In genomic region chr10:80933421-80933979, GRCm38 (mm10) we compare ENCODE assay signal across 8 mouse cellular contexts. TPM values are rescaled to one million over a fixed set of nuclear protein-coding genes. Genes with fewer than 3 reads are reported as not detected.
A peak's percentile ranks its signal among the peaks of the same experiment; 100 is the strongest.
DNase-seq lines count a peak whose midpoint lies in the region; ATAC-seq and TF ChIP-seq lines count a peak whose summit lies in the region.

No protein-coding gene starts in this region.

- no peak overlapping the region for H3K27ac ChIP-seq in kidney, postnatal 0 days
- H3K27ac ChIP-seq in heart, embryonic 15.5 days: peak overlapping the region; percentile 17
- H3K27ac ChIP-seq in liver, embryonic 13.5 days: no peak overlapping the region
- H3K27ac ChIP-seq in neural tube, embryonic 11.5 days (ENCODE audit: low read depth, low read length): no peak overlapping the region
- no peak overlapping the region for H3K27ac ChIP-seq in cerebellum, adult 2 months (ENCODE audit: insufficient read depth, low read length)

- H3K4me1 ChIP-seq in kidney, postnatal 0 days (replicated peaks; ENCODE audit: insufficient read depth, low read length): peaks cover 58% of the 10 kb centered on the region
- peaks cover 87% of the 10 kb centered on the region for H3K4me1 ChIP-seq in heart, embryonic 15.5 days (replicated peaks)
- H3K4me1 ChIP-seq in liver, embryonic 13.5 days (replicated peaks): peaks cover 85% of the 10 kb centered on the region
- H3K4me1 ChIP-seq in neural tube, embryonic 11.5 days (ENCODE audit: control insufficient read depth, insufficient read depth, low read length): peaks cover 41% of the 10 kb centered on the region
- peaks cover 30% of the 10 kb centered on the region for H3K4me1 ChIP-seq in cerebellum, adult 2 months (ENCODE audit: control insufficient read depth, insufficient read depth, low read length)

- peak overlapping the region; percentile 10; the same call in 1 of the 2 replicates for H3K4me3 ChIP-seq in kidney, postnatal 0 days (replicated peaks; ENCODE audit: low read depth, low read length)
- H3K4me3 ChIP-seq in heart, embryonic 15.5 days: peak overlapping the region; percentile 81
- H3K4me3 ChIP-seq in liver, embryonic 13.5 days (replicated peaks): peak overlapping the region; percentile 59
- H3K4me3 ChIP-seq in neural tube, embryonic 11.5 days (ENCODE audit: low read depth, low read length): 0 out of 2 replicates have a peak overlapping the region, but pooled peaks have one; percentile 15
- no peak overlapping the region for H3K4me3 ChIP-seq in cerebellum, adult 2 months (replicated peaks; ENCODE audit: insufficient read depth, low read depth, low read length)

- H3K4me2 ChIP-seq in kidney, postnatal 0 days (ENCODE audit: low read length): peak overlapping the region; percentile 94
- peak overlapping the region; percentile 86 for H3K4me2 ChIP-seq in heart, embryonic 15.5 days
- peak overlapping the region; percentile 86 for H3K4me2 ChIP-seq in liver, embryonic 13.5 days
- peak overlapping the region; percentile 29 for H3K4me2 ChIP-seq in neural tube, embryonic 11.5 days (ENCODE audit: low read depth)

- ATAC-seq in kidney, postnatal 0 days (replicated peaks; ENCODE audit: low FRiP score, low read depth): no peak
- no peak for ATAC-seq in heart, embryonic 15.5 days (replicated peaks; ENCODE audit: insufficient number of reproducible peaks, insufficient read depth, low FRiP score, low read depth)
- no peak for ATAC-seq in liver, embryonic 13.5 days (ENCODE audit: low read depth)
- no peak for ATAC-seq in neural tube, embryonic 11.5 days (ENCODE audit: insufficient read depth, low FRiP score, low TSS enrichment)

- no peaks in the 10 kb centered on the region for H3K36me3 ChIP-seq in kidney, postnatal 0 days (ENCODE audit: insufficient read depth, low read length)
- no peaks in the 10 kb centered on the region for H3K36me3 ChIP-seq in heart, embryonic 15.5 days
- H3K36me3 ChIP-seq in liver, embryonic 13.5 days: no peaks in the 10 kb centered on the region
- no peaks in the 10 kb centered on the region for H3K36me3 ChIP-seq in neural tube, embryonic 11.5 days (ENCODE audit: control insufficient read depth, insufficient read depth, low read length)

- no peak overlapping the region for H3K9ac ChIP-seq in kidney, postnatal 0 days (ENCODE audit: low read depth, low read length)
- H3K9ac ChIP-seq in heart, embryonic 15.5 days: peak overlapping the region; percentile 82; the same call in 1 of the 2 replicates
- no peak overlapping the region; the same call in 1 of the 2 replicates for H3K9ac ChIP-seq in liver, embryonic 13.5 days
- no peak overlapping the region for H3K9ac ChIP-seq in neural tube, embryonic 11.5 days (ENCODE audit: low read length)

- no peak for TF ChIP-seq POLR2A in brain, embryonic 14.5 days (IDR thresholded peaks at IDR 0.05; ENCODE audit: borderline replicate concordance, extremely low read depth, insufficient read depth, insufficient read length, poor library complexity, severe bottlenecking)
- TF ChIP-seq POLR2A in cerebellum, adult 2 months (IDR thresholded peaks at IDR 0.05; ENCODE audit: borderline replicate concordance, insufficient read depth, low read length): no peak

- no peaks in the 10 kb centered on the region for H3K9me3 ChIP-seq in kidney, postnatal 0 days (replicated peaks; ENCODE audit: low read length)
- no peaks in the 10 kb centered on the region for H3K9me3 ChIP-seq in heart, embryonic 15.5 days (replicated peaks)
- no peaks in the 10 kb centered on the region for H3K9me3 ChIP-seq in liver, embryonic 13.5 days (replicated peaks)
- no peaks in the 10 kb centered on the region for H3K9me3 ChIP-seq in neural tube, embryonic 11.5 days (ENCODE audit: control insufficient read depth, low read length)

- WGBS in kidney, postnatal 0 days: 3% methylated on average over 21 of the region's 21 CpGs
- 5% methylated on average over 21 of the region's 21 CpGs for WGBS in heart, embryonic 15.5 days
- 3% methylated on average over 21 of the region's 21 CpGs for WGBS in liver, embryonic 13.5 days (ENCODE audit: insufficient replicate concordance)
- WGBS in neural tube, embryonic 11.5 days: 3% methylated on average over 21 of the region's 21 CpGs
- 7% methylated on average over 21 of the region's 21 CpGs for WGBS in cerebellum, adult 2 months

- DNase-seq in kidney, postnatal 0 days (ENCODE audit: low spot score): no peak
- DNase-seq in kidney, postnatal 14 days: no peak
- DNase-seq in brain, embryonic 14.5 days (ENCODE audit: low read depth): peak; percentile 37
- no peak for DNase-seq in liver, embryonic 13.5 days
- no peak for DNase-seq in neural tube, embryonic 11.5 days (ENCODE audit: low spot score)
- DNase-seq in layer of hippocampus, adult 18-20 months (ENCODE audit: low spot score in 2 of 2): no peak
- DNase-seq in cerebellum, adult 2 months: no peak

- TF ChIP-seq CTCF in kidney, postnatal 0 days (IDR thresholded peaks at IDR 0.05; ENCODE audit: low read depth): no peak
- no peak for TF ChIP-seq CTCF in brain, embryonic 14.5 days (IDR thresholded peaks at IDR 0.05; ENCODE audit: borderline replicate concordance, extremely low read depth, insufficient read depth, insufficient read length)
- TF ChIP-seq CTCF in cerebellum, adult 2 months (IDR thresholded peaks at IDR 0.05; ENCODE audit: borderline replicate concordance, insufficient read depth, low read depth, low read length): no peak

- peaks cover 12% of the 10 kb centered on the region for H3K27me3 ChIP-seq in kidney, postnatal 0 days (ENCODE audit: insufficient read depth, low read length)
- H3K27me3 ChIP-seq in heart, embryonic 15.5 days: no peaks in the 10 kb centered on the region
- H3K27me3 ChIP-seq in liver, embryonic 13.5 days: peaks cover 94% of the 10 kb centered on the region
- peaks cover 83% of the 10 kb centered on the region for H3K27me3 ChIP-seq in neural tube, embryonic 11.5 days (ENCODE audit: control insufficient read depth, insufficient read depth, low read length)
- no peaks in the 10 kb centered on the region for H3K27me3 ChIP-seq in cerebellum, adult 2 months (ENCODE audit: control insufficient read depth, insufficient read depth, low read length)

RNA-seq across cellular contexts. Expression of gene Gadd45b, which starts 3.6 kb away (rescaled TPM):
- 17.4 and 20.8 TPM in 2 replicates for polyA plus RNA-seq in kidney, postnatal 0 days (2015; fragmentation: Nextera tagmentation; extraction: Ambion mirVana)
- polyA plus RNA-seq in brain, embryonic 14.5 days (2012; rRNA removed): 8.4 and 8.5 TPM in 2 replicates
- polyA plus RNA-seq in heart, embryonic 15.5 days (2015; fragmentation: Nextera tagmentation; extraction: Ambion mirVana): 30.8 and 34.1 TPM in 2 replicates
- polyA plus RNA-seq in liver, embryonic 13.5 days (2015; fragmentation: Nextera tagmentation; extraction: Ambion mirVana): 1.6 and 1.8 TPM in 2 replicates
- polyA plus RNA-seq in neural tube, embryonic 11.5 days (2014; fragmentation: Nextera tagmentation; extraction: Ambion mirVana): 7.9 and 8.5 TPM in 2 replicates
- total RNA-seq in layer of hippocampus, adult 18-20 months (2021): 10 to 100 TPM; 24.9 to 28.1 TPM
- 30.6 and 33.3 TPM in 2 replicates for polyA plus RNA-seq in cerebellum, adult 2 months (2012; rRNA removed)

RNA-seq across cellular contexts. Expression of gene Lmnb2, which starts 15.5 kb away (rescaled TPM):
- 21.9 and 26.0 TPM in 2 replicates for polyA plus RNA-seq in kidney, postnatal 0 days (2015; fragmentation: Nextera tagmentation; extraction: Ambion mirVana)
- 58.8 and 72.3 TPM in 2 replicates for polyA plus RNA-seq in brain, embryonic 14.5 days (2012; rRNA removed)
- 22.0 and 32.1 TPM in 2 replicates for polyA plus RNA-seq in heart, embryonic 15.5 days (2015; fragmentation: Nextera tagmentation; extraction: Ambion mirVana)
- 14.0 and 15.4 TPM in 2 replicates for polyA plus RNA-seq in liver, embryonic 13.5 days (2015; fragmentation: Nextera tagmentation; extraction: Ambion mirVana)
- 23.0 and 27.9 TPM in 2 replicates for polyA plus RNA-seq in neural tube, embryonic 11.5 days (2014; fragmentation: Nextera tagmentation; extraction: Ambion mirVana)
- total RNA-seq in layer of hippocampus, adult 18-20 months (2021): 10 to 100 TPM; 19.5 to 22.3 TPM
- polyA plus RNA-seq in cerebellum, adult 2 months (2012; rRNA removed): 39.0 and 42.8 TPM in 2 replicates

RNA-seq across cellular contexts. Expression of gene Timm13, which starts 32.7 kb away (rescaled TPM):
- 434 and 437 TPM in 2 replicates for polyA plus RNA-seq in kidney, postnatal 0 days (2015; fragmentation: Nextera tagmentation; extraction: Ambion mirVana)
- polyA plus RNA-seq in brain, embryonic 14.5 days (2012; rRNA removed): 174 and 253 TPM in 2 replicates
- polyA plus RNA-seq in heart, embryonic 15.5 days (2015; fragmentation: Nextera tagmentation; extraction: Ambion mirVana): 269 and 299 TPM in 2 replicates
- polyA plus RNA-seq in liver, embryonic 13.5 days (2015; fragmentation: Nextera tagmentation; extraction: Ambion mirVana): 249 and 266 TPM in 2 replicates
- 312 and 323 TPM in 2 replicates for polyA plus RNA-seq in neural tube, embryonic 11.5 days (2014; fragmentation: Nextera tagmentation; extraction: Ambion mirVana)
- 100 to 1,000 TPM; 136 to 144 TPM for total RNA-seq in layer of hippocampus, adult 18-20 months (2021)
- 208 and 217 TPM in 2 replicates for polyA plus RNA-seq in cerebellum, adult 2 months (2012; rRNA removed)

Comparison
In these comparisons a context has a peak if more than half of its experiments do, and no peak if none do; other contexts are left out.
1. H3K4me2 ChIP-seq: peak in every context shown above with its lines; median percentile 94 in kidney, postnatal 0 days; 86 in heart, embryonic 15.5 days; 86 in liver, embryonic 13.5 days; 29 in neural tube, embryonic 11.5 days.